Mouse (Mus musculus) layer of hippocampus, adult 11-12 months (tissue): Measurements from ENCODE around the gene Defb47.

Experiments
- DNase-seq: peaks from one replicate; pipeline ENCODE4 v3.0.0; 2022; ENCODE audit warnings: low spot score

Gene Defb47

GRCm38 (mm10) chr14:62997777-62998176, at the start of gene Defb47:
Defb47 (plus strand) TSS chr14:62998077.
- no peak for DNase-seq

- DNase-seq, result no peak
These were observed 41.8 kb upstream of the Defb47 start for GRCm38 (mm10) chr14:62956091-62956490.

DNA sequence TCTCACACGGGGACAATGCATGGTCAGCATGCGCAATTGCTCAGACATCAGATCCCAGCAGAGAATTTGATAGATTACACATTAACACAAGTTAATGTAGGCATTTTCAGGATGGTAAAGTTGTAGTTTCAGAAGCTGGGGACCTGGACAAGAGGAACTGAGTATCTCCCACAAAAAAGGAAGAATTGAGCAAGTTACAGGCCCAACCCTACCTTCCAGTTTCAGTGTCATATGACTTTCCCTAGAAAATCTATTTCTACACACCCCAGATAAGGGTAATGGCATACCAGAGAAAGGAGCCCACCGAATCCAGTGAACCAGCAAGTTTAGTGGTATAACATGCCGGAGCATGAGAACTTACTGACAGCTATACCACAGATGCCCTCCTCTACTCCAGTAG, 34.2 kb upstream of the Defb47 start:
- no peak for DNase-seq

- DNase-seq, result no peak
These were observed 32.5 kb upstream of the Defb47 start for GRCm38 (mm10) chr14:62965342-62965741.

DNA sequence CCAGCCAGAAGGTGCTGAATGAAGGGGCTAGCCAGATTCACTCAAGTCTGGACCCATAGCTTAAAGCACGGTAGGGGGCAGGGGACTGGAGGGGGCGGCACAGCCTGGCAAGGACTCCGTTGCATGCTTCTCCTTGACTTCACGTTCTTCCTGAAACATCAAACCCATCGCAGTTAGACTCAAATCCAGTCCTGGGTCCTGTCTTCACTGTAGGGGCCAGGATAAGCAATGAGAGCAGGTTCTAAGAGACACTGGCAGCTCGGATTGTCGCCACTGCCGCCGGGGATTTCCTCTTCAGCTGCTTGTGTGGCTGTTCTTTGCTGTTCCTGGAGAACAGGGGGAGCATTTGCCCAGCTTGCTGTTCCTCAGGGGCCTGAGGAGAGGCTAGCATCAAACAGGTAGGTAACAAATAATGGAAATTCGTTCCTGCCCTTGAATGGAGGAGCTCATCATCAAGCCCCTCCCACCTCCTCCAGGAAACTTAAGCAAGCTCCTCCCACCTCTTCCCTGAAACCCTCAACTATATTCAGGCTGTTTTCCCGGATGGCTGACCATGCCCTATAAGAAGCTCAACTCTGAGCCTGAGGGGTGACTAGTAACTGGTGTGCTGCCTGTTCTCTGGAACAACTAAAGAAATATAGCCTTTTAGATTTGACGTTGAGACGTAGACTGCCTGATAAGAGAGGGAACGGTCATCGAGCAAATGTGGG, 31.9 kb upstream of the Defb47 start:
- no peak for DNase-seq

- peak; percentile 76 for DNase-seq
These were observed 22.8 kb upstream of the Defb47 start for GRCm38 (mm10) chr14:62975046-62975445.

GRCm38 (mm10) chr14:62979815-62980214, 18.1 kb upstream of the Defb47 start:
- no peak for DNase-seq

DNA sequence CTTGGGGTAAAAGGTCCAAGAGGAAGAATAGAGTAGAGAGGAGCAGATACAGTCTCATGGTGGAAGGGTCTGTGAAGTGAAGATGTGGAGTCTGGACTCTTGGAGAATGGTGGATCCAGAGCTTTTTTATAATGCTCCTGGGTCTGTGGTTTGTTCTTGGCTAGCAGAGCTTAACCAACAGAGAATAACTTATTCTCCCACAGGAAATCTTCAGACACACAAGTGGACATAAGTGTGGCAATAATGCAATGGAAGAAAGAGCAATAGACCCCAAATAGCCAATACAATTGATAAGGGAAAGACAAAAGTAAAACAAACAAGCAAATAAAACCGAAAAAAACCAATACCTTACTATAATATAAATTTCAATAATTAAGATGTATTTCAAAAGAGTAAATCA, 13.5 kb upstream of the Defb47 start, which contains the start of gene Defb48:
Gene Defb48, minus strand, starts transcription at position 101 of the 400 bp plus-strand sequence.
- DNase-seq, result no peak

GRCm38 (mm10) chr14:62991271-62991670, 6.6 kb upstream of the Defb47 start:
- no peak for DNase-seq

GRCm38 (mm10) chr14:62991849-62992510, 5.9 kb upstream of the Defb47 start:
- no peak for DNase-seq

DNA sequence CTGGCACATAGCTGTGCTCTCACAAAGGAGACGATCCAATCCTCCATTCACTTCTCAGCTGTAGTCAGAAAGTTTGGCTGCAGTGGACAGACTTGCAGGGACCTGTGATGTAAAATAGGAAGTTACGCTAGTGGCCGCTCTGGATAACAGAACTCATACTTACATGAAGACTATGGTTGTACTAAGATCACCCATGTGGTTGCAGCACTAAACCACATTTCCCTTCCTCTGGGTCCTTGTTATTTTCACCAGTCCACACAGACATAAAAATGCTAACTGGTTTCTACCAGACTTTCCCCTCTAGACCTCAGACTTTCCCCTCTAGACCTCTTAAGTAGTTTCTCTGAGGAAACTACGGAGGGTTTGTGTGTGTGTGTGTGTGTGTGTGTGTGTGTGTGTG, 1.1 kb downstream of the Defb47 start:
- DNase-seq, result no peak

DNA sequence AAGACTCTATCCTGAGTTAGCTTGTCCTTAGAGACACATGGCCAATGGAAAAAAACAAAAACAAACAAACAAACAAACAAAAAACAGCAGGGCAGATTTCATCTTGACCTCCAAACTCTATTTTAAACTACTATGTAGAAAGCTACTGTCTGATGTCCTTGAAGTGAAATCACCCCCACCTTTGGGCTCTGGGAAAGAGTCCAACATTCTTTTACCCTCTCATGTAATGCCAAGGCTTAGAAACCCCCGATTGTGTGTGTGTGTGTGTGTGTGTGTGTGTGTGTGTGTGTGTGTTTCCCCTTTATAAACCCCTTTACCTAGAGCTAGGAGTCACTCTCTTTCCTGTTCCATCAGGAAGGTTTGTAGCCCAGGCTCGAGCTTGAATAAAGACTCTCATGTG, 4.7 kb downstream of the Defb47 start:
- DNase-seq, result no peak

DNA sequence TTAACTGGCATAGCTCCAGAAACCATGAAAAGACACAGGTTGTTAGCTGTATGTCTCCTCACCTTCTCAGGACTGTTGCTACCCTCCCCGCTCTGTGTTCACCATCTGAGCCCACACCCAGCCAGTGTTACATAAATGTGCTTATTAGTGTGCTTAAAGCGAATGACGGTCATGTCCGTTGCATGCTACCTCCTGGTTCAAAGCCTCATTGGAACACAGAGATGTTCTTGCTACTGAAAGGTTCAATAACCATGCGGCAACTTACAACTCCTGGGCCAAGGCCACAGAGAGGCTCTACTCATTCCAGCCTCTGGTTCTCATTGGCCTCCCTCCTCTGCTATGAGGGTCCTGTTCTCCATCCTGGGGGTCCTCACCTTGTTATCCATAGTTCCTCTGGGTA, 13.6 kb downstream of the Defb47 start, which contains the start of gene Defb43:
Gene Defb43, plus strand, starts transcription at position 301 of the 400 bp plus-strand sequence.
- DNase-seq, result no peak

DNA sequence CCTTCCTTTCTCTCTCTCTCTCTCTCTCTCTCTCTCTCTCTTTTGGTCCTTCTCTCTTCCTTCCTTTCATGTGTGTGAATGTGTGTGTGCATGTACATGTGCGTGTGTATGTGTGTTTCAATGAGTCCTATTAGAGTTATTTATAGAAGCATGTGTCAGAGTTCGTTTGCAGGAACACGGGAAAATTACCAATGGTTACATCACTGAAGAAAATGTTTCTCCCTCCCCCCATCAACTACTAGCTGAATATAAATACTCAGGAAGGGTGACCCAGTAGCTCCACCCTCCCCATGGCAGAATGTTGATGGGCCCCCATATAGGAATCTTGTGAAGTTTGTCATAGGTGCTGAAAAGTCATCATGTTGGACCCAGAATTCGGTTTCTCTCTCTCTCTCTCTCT, 15.2 kb downstream of the Defb47 start:
- no peak for DNase-seq

- no peak for DNase-seq
These were observed 16.8 kb downstream of the Defb47 start for GRCm38 (mm10) chr14:63014667-63015066.

GRCm38 (mm10) chr14:63020524-63021156, 22.8 kb downstream of the Defb47 start:
- no peak for DNase-seq

DNA sequence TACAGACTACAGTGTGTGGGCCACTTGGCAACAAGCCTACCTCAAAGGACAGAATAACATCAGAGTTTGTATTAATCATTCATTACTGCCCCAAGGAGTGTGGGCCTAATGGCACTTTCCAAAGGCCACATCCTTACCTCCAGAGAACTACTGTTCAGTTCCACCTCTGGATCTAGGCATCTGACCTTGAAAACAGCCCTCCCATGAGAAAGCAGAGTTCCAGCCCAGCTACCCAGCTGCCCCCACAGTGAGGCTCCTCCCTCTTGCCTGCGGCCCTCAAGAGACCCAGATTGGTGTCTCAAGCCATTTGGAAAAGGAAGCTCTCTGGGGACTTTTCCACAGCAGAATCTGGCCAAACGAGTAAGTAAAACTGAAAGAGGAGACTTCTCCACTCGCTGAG, 48.8 kb downstream of the Defb47 start, which contains the start of gene Defb42:
Gene Defb42, plus strand, starts transcription at position 301 of the 400 bp plus-strand sequence.
- no peak for DNase-seq

- DNase-seq, result no peak
These were observed 52.1 kb downstream of the Defb47 start, which contains the start of gene Defb30 for GRCm38 (mm10) chr14:63049910-63050370. Defb30 (minus strand) TSS chr14:63049960.
